Mouse (Mus musculus): ENCODE results near the gene Rab24.

DNA sequence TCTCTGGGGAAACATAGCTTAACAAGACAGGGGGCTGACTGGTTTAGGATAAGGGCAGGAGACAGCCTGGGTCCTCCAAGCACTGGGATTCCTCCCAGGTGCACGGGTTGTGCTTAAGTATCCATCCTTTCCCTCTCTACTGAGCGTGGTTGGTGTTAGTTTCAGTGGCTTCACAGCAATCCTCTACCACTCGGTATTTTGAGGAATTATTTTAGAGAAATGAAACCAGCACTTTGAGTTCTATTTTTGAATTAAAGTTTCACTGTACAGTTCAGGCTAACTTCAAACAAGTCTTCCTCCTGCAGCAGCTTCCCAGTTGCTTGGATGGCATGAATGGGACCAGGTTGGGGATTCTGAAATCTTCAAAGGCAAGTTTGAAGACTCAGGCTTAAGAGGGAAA, 3.4 kb downstream of the Rab24 start:
- TF ChIP-seq CTCF (conservative IDR thresholded peaks at IDR 0.05; ENCODE audit: insufficient read depth, insufficient read length, low read depth, low read length) (no peak), POLR2A (IDR thresholded peaks at IDR 0.05; ENCODE audit: low read depth, low read length) (no peak)
